Comparison of ENCODE assay signal across 10 mouse cellular contexts in the genomic region with DNA sequence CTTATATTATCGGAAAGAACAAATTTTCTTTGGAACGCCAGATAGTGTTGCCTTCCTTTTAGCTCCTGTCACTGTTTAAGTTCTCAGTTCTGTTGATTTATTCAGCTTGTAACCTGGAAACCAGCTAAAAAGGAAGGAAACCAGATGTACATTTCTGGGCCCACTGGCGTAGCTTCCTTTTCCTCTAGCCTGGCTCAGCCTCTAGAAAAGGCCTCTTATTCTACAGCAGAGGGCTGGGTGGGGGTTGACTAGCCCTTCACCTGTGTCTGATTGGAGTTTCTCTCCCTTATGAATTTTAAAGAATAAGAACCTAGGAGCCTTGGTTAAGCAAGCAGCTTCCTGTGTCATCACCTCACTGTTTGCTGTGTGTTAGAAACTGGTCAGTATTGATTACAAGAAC.
DNase-seq lines count a peak whose midpoint lies in the region; ATAC-seq and TF ChIP-seq lines count a peak whose summit lies in the region.
"Had no signal": no experiment of that assay in that cellular context is flagged by ENCODE, and none has a peak within 500 bp of the region (broad histone marks: within the 10 kb centered on the region; RNA-seq: fewer than 3 reads in every experiment).

No protein-coding gene starts in this region.

- intact Hi-C loops in left cerebral cortex, postnatal 10 days (cut with DNase I), result loop anchor here (2.0 kb wide), 1 partner anchor 26 kb away; no protein-coding TSS in a partner anchor

- H3K4me1 ChIP-seq in embryonic facial prominence, embryonic 11.5 days (ENCODE audit: control insufficient read depth, insufficient read depth, low read length), result no peaks in the 10 kb centered on the region; the same call in 1 of the 2 replicates
- peaks cover 33% of the 10 kb centered on the region for H3K4me1 ChIP-seq in embryonic facial prominence, embryonic 10.5 days

- H3K27ac ChIP-seq in embryonic facial prominence, embryonic 11.5 days (replicated peaks; ENCODE audit: low read depth, low read length), result no peak overlapping the region; the same call in 1 of the 2 replicates
- no peak overlapping the region for H3K27ac ChIP-seq in embryonic facial prominence, embryonic 10.5 days (replicated peaks)
- H3K27ac ChIP-seq in layer of hippocampus, adult 2 months, result peak overlapping the region; percentile 3; the same call in 1 of the 2 replicates
- H3K27ac ChIP-seq: midbrain, embryonic 13.5 days had no signal

- TF ChIP-seq CTCF in layer of hippocampus, adult 2 months (conservative IDR thresholded peaks at IDR 0.05), result no peak

- H3K27me3 ChIP-seq in embryonic facial prominence, embryonic 11.5 days (ENCODE audit: control insufficient read depth, insufficient read depth, low read length), result no peaks in the 10 kb centered on the region
- H3K27me3 ChIP-seq in embryonic facial prominence, embryonic 10.5 days (replicated peaks; ENCODE audit: low read depth, poor library complexity, severe bottlenecking), result no peaks in the 10 kb centered on the region
- H3K27me3 ChIP-seq: midbrain, embryonic 13.5 days had no signal

- no peak overlapping the region for H3K9ac ChIP-seq in embryonic facial prominence, embryonic 11.5 days (replicated peaks; ENCODE audit: low read length)
- H3K9ac ChIP-seq: midbrain, embryonic 13.5 days had no signal

- no peaks in the 10 kb centered on the region for H3K36me3 ChIP-seq in embryonic facial prominence, embryonic 11.5 days (replicated peaks; ENCODE audit: control insufficient read depth, insufficient read depth, low read depth, low read length)
- H3K36me3 ChIP-seq in embryonic facial prominence, embryonic 10.5 days (replicated peaks), result no peaks in the 10 kb centered on the region
- H3K36me3 ChIP-seq: midbrain, embryonic 13.5 days had no signal

- no peak overlapping the region for H3K4me2 ChIP-seq in embryonic facial prominence, embryonic 11.5 days (ENCODE audit: low read depth, low read length)
- H3K4me2 ChIP-seq: midbrain, embryonic 13.5 days had no signal

- H3K4me3 ChIP-seq in embryonic facial prominence, embryonic 11.5 days (ENCODE audit: low read depth, low read length), result no peak overlapping the region
- H3K4me3 ChIP-seq in embryonic facial prominence, embryonic 10.5 days, result no peak overlapping the region
- no peak overlapping the region for H3K4me3 ChIP-seq in layer of hippocampus, adult 2 months
- H3K4me3 ChIP-seq: midbrain, embryonic 13.5 days had no signal

- DNase-seq in embryonic facial prominence, embryonic 11.5 days (ENCODE audit: low spot score), result peak; percentile 15
- no peak for DNase-seq in embryonic facial prominence, embryonic 10.5 days (ENCODE audit: low spot score)
- no peak for DNase-seq in layer of hippocampus, adult 2 months (ENCODE audit: low spot score in 2 of 2)
- no peak for DNase-seq in layer of hippocampus, adult 18-20 months (ENCODE audit: low spot score in 2 of 2)
- DNase-seq in forelimb bud, embryonic 11.5 days (ENCODE audit: low read depth, low spot score), result peak; percentile 55
- peak; percentile 63 to 68 for DNase-seq in spleen, postnatal 36 days (ENCODE audit: low spot score in 2 of 2)
- DNase-seq in left cerebral cortex, postnatal 10 days (ENCODE audit: extremely low spot score in 1 of 2, low spot score in 2 of 2), result no peak
- no peak for DNase-seq in left cerebral cortex, adult 18-20 months (ENCODE audit: low spot score in 2 of 2)
- DNase-seq: cerebellum, adult 9-11 months had no signal

- no peak for ATAC-seq in embryonic facial prominence, embryonic 11.5 days (replicated peaks; ENCODE audit: insufficient number of reproducible peaks, low FRiP score, low TSS enrichment, low read depth)
- ATAC-seq: midbrain, embryonic 13.5 days had no signal

- 70% methylated on average over 3 of the region's 3 CpGs for WGBS in embryonic facial prominence, embryonic 11.5 days
- 69% methylated on average over 3 of the region's 3 CpGs for WGBS in embryonic facial prominence, embryonic 10.5 days

- no peaks in the 10 kb centered on the region for H3K9me3 ChIP-seq in embryonic facial prominence, embryonic 11.5 days (replicated peaks; ENCODE audit: control insufficient read depth, low read length)
- H3K9me3 ChIP-seq in embryonic facial prominence, embryonic 10.5 days, result no peaks in the 10 kb centered on the region
- H3K9me3 ChIP-seq: midbrain, embryonic 13.5 days had no signal

Comparison
In these comparisons a context has a peak if more than half of its experiments do, and no peak if none do; other contexts are left out.
1. DNase-seq: peak in embryonic facial prominence, embryonic 11.5 days (single experiment), forelimb bud, embryonic 11.5 days (single experiment) and spleen, postnatal 36 days (2 of 2); none in embryonic facial prominence, embryonic 10.5 days (single experiment), layer of hippocampus, adult 2 months (0 of 2), layer of hippocampus, adult 18-20 months (0 of 2), left cerebral cortex, postnatal 10 days (0 of 2) and left cerebral cortex, adult 18-20 months (0 of 2).